Mouse (Mus musculus) heart, adult 18-20 months (tissue): ENCODE data around the gene Tnfrsf13c. TPM values are rescaled to one million over a fixed set of nuclear protein-coding genes. Genes with fewer than 3 reads are reported as not detected.
A peak's percentile ranks its signal among the peaks of the same experiment; 100 is the strongest.

Experiments used
- DNase-seq, 2 experiments: peaks; one replicate each; pipeline ENCODE4 v3.0.0; 2021 to 2022; ENCODE audit warnings: mixed read lengths in 1 of 2
- total RNA-seq, 2 experiments: library from RNA; stranded (reverse); gene quantifications; 2 replicates each; pipeline ENCODE4 v1.2.3; 2021

Tnfrsf13c gene
- total RNA-seq, 2 experiments from 2014 or later, result 0.35 to 2.2 TPM

DNA sequence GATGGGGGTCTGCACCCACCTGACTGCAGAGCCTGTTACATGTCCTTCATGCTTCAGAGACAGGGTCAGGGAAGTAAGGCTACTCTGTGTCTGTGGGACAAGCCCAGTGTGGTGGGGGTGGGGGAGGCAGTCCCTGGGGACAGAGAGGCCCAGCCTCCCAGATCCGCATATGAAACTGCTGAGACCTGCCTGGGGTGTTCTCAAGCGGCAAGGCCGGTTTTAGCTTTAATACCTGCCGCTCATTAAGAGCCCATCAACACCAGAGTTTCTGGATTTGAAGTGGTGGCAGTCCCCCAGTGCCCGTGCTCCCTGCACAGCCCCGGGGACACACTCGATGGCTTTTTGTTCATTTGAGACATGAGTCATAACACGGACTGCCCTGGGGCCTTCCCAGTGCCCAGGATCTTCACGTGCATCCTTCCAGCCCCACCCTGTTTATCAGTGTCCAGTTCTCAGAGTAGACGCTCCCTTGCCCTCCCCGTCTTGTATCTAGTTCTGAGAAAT, 5.4 kb upstream of the Tnfrsf13c start:
- no peak for DNase-seq

- no peak for DNase-seq
These were observed 1.6 kb upstream of the Tnfrsf13c start for GRCm38 (mm10) chr15:82225769-82226168.

GRCm38 (mm10) chr15:82224602-82225215, 540 bp upstream of the Tnfrsf13c start:
- no peak for DNase-seq

DNA sequence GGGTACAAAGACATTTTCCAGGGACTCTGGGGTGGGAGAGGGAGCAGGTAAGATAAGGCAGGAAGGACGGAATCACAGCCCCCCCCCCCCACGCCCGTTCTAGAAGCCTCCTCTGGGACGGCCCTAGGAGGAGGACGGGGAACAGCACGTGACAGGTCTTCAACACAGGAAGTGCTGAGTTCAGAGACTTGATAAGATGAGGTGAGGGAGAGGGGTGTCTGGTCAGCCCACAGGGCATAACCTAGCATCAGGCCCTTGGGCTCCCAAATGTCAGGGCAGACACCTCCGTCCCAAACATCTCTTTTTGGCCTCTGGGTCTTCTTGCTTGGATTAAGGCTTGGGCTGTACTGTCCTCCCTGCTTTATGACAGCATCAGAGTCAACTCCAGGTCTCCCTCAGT, 918 bp downstream of the Tnfrsf13c start:
- DNase-seq, result no peak

DNA sequence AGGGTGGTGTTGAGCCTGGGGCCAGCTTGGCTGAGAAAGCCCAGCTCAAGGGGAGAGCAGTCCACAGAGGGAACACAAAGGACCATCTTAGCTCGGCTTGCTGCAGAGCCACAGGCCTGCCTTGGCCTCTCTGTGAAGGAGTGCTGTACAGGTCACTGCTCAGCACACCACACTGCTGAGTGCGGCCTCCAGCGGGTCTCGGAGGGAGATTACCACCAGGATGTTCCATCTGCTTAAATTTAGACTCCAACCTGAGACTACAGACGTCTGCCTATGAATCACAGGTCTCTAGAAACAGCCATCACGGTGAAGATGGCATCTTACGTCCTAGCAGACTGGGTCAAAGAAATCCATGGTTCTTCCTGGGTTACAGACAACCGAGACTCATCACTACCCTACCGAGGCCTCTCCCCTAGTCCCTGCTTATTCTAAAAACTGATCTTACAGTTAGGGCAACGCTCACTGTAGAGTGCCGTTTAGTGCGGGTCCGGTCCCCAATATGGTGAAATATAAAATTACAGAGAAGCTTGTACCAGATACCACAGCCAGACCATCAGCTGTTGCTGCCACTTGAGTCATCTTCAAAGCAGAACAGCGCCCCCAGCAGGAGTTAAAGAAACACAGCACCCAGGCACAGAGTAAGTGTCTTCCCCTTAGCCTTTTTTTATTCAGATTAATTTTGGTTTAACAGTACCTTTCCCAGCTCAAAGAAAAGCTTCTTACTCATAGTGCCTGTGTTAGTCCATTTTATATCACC, 2.9 kb downstream of the Tnfrsf13c start:
- no peak for DNase-seq

DNA sequence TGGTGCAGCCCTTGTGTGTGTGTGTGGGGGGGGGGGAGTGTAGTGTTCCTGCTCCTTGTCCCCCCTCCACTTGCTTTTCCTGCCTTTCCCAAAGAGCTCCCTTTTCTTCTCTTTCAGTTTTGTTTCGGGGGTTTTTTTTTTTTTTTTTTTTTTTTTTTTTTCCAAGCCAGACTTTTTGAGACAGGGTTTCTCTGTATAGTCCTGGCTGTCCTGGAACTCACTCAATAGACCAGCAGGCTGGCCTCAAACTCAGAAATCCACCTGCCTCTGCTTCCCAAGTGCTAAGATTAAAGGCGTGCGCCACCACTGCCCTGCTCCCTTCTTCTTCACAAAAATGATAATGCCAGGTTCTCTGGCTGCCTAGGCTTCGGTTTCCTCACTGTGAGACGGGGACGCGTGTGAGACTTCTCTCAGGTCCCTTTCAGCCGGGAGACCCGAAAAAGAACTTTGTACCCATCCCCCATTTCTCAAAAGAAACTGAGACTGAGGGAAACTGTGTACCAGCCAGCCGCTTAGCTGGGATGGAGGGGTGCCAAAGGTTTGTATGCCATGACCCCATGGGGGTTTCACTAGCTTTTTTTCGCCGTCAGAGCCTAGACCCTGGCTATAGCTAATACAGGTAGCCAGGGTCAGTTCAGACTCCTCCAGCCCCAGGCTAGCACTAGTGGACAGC, 4.0 kb downstream of the Tnfrsf13c start:
- DNase-seq, result no peak

DNA sequence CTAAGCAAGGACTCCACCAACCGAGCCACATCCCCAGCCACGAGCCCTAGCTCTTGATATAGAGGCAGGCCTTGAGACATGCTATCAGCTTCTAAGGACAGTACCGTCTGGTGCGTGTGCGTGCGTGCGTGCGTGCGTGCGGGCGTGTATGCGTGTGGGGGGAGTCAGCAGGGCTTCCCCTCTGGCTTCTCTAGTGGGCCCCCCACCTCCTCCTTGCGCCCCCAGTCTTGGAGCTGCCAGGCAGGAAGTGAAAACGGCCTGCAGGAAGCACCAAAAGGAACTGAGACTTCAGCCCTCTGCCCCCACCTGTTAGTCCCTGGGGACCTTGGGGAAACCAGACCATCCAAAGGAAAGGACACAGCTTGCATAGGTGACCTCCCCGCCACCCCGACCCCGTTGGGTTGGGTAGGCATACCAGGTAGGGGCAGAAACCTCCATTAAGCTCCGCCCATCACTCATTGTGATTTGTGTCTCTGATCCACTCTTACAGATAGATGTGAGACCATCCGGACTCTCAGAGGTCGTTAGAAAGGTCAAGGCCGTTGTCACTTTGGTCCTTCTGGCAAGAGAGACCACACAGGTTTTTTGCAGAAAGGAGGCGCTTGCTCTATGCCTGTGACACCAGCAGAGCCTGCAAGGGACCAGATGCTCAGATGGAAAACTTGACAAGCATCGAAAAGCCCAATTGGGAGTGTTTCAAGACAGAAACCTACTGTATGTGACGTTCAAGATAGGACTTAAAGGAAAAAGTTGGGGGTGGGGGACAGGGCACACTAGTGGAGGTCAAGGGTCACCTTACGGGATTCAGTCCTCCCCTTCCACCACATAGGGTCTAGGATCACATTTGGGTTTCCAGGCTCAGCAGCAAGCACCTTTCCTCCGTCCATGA, 5.1 kb downstream of the Tnfrsf13c start:
- DNase-seq, result peak in 1 of 2 experiments; percentile 49

- DNase-seq, result no peak
These were observed 6.2 kb downstream of the Tnfrsf13c start for GRCm38 (mm10) chr15:82217980-82218379.

DNA sequence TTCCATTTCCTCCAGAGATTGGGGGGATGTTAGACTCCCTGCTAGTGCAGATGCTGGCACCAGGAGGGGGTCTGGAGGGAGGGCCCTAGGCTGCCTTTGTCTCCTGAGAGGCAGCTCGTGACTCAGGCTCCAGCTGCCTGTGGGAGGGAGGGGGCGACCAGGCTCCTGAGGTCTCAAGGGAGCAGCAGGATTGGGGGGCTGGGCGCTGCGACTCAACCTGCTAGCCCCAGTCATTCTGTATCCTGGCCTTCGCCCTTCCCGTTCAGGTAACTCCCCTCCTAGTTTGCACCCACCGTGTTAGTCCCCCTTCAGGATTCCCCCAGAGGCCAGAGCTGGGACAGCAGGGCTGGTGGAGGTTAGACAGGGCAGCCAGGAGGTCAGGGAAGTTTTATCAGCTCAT, 7.1 kb downstream of the Tnfrsf13c start:
- no peak for DNase-seq

DNA sequence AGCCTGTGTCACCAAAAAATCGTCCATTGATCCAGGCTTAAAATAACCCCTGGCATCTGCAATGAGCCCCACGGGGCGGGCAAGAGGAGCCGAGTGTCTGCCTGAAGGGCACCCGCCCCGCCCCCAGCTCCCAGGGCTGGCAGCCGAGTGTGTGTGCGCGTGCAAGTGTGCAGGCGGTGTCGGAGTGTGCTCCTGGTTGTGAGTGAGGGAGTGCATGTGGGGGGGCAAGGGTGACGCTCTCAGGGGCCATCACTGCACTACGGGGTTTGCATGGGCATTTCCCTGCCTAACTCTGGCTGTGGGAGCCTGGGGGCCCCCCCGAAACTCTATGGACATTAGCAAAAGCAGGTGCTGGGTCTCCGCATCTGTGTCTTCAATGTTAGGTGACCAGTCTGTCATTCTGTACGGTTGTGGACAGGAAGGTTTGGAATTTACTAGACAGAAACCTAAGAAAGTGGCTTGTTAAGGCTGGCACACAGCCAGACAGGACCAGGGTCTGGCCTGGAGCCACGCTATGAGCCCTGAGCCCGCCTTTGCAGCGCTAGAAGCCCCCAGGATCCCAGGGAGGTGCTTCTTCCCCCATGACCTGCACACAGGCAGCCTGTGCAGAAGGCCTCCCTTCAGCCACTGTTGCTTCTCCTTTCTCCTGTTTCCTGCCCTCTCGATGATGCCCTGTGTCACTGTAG, 7.9 kb downstream of the Tnfrsf13c start:
- DNase-seq, result no peak

DNA sequence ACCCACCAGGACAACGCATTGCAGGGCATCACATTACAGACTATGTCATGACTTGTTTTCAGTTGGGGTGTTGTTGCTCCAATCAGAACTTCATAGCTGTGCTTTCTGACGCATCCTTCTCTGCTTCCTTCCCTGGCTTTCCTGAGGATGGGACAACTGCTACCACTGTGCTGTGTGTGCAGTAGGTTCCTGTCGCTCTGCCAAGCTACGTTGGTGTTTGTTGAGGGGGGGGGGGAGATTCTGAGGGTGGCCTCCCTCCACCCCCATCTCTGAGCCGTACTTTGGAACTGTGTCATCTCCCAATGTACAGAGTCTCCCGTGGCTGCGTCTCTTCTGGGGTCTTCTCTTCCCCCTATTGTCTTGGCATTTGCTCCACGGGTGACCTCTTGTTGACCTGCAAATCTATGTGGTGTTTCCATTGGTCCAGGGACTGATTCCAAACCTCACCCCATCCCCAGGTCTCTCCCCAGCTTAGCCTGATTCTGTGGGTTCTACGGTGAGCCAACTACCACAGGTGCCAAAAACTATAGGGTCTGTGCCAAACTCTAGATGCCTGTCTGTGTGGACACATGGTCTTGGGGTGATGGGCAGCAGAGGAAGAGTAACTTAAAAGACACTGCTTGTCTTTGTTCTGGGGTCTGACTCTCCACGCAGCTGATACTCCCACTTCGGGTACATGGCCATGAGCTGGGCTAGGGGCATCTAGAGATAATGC, 8.7 kb downstream of the Tnfrsf13c start:
- no peak for DNase-seq

GRCm38 (mm10) chr15:82213222-82213621, 10.9 kb downstream of the Tnfrsf13c start:
- no peak for DNase-seq

GRCm38 (mm10) chr15:82212752-82213063, 11.5 kb downstream of the Tnfrsf13c start, which contains the start of gene Shisa8:
Gene Shisa8 (minus strand): TSS chr15:82212815.
- DNase-seq, result no peak

DNA sequence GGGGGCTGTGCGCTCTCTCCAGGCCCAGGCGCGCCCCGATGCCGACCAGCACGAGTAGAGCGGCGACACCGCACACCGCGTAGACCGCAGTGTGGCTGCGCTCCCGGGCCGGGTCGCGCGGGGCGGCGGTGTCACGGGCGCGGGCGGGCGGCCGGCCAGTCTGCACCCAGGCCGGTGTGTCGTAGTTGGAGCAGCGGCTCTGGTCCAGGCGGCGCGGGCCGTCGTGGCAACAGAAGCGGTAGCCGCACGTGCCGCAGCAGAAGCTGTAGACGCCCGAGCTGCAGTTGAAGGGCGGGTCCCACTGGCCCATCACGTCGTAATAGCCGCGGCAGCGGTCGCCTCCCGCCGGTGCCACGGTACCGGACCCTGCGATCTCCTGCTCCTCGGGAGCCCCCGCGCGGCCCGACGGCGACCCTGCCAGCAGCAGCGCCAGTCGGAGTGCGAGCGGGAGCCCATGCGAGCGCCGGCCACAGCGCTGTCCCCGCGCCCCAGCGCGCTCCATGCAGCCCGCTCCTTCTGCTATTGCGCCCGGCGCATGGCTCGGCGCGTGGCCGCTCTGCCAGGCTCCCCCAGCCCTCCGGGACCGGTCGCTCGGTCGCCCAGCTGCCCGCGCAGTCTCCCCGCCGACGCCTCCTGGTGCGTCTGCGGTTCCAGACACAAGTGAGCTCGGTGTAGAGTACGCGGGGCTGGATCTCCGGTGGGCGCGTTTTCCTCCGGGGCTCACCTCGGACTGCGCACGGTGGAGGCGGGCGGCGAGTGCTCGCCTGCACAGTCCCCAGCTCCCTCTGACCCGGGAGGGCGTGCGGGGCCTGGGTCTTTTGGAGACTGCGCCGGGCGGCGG, 12.0 kb downstream of the Tnfrsf13c start:
- no peak for DNase-seq

DNA sequence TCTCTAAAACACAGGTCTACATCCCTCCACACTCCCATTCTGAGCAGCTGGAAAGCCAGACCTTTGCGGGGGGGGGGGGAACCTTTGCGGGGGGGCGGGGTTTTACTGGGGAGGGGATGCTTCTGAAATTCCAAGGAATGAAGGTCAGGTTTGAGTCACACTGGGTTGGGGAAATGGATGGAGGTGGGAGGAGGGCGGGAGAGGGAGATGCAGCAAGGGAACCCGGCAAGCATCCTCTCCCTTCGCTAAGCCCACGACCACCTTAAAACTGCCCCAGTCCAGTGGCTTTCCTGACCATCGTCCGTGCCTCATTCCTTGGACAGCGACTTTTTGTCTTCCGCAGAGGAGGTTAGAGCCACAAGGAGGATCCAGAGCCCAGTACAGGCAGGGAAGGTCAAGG, 12.9 kb downstream of the Tnfrsf13c start:
- DNase-seq, result no peak

GRCm38 (mm10) chr15:82210801-82211200, 13.4 kb downstream of the Tnfrsf13c start:
- DNase-seq, result no peak

DNA sequence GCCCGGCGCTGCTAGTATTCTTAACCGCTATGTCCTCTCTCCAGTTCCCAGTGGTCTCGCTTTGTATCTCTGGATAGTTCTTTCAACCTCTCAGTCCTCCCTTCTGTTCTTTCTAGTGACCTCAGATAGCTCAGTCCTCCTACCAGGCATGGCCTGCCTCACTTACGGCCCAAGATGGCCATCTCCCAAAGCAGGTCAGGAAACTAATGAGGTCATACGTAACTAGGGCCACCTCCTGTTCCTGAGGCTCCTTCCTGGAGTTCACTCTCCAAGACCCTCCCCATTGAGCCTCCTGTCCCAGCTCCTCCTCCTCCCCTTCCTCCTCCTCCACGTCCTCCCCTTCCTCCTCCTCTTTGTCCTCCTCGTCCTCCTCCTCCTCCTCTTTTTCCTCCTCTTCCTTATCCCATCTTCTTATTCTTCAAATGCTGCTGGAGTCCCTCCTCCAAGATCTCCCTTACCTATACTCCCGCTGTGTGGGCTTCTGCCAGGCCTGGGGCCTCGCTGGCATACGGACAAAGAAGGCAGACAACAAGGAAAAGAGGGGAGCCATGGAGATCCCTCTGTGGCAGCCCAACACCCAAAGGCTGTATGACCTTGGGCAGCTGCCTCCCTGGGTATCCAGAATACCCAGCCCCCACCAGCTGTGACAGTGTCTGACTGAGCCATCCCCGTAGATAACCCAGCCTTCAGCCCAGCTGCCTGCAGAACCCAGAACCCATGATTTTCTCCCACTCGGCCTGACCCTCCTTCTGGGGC, 14.7 kb downstream of the Tnfrsf13c start:
- no peak for DNase-seq

DNA sequence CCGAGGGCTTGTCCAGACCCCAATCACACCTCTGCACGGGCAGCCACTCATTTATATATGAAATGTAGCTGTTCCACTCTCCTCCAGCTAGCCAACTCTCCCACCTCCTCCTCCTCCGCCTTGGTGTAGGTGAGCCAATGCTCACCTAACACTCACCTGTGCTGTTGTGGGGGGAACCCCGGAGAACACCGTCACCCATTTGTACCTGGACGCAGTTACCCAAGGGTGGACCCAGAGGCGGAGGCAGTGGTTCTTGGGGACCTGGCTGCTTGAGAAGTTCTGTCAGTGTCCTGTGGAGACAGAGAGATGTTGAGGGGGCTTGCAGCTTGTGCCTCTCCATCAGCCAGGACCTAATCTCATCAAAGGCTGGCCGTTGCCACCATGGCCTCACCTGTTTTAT, 15.9 kb downstream of the Tnfrsf13c start:
- DNase-seq, result no peak

DNA sequence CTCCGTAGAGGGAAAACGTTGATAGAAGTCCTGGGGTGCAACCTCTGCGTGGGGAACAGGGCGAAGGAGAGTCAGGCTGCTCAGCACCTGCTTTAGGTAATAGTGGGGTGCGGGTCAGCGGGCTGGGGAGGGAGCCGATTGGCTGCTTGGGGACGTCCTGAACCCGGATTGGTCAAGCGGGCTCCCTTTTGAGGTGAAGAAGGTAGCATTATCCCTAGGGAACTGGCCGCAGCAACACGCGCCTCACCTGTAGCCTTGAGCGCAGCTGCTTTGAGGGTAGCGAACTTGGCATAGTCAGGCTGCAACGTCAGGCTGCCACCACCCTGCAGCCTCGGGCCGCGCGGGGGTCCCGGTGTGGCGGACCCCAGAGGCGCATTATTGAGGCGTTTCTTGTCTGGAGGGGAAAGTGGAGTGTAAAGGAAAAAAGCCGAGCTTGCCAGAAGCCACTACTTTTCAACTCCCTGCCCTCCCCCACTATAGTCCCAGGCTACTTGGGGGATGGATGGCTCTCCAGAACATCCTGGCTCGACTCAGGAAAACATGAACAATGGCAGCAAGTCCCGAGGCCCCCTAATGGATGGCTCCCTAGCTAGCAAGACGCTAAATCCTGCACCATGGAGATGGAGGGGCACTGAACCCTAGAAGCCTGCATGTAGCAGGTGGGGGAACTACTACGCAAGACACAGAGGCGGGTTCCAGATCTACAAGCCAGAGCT, 16.5 kb downstream of the Tnfrsf13c start:
- no peak for DNase-seq
